Mouse (Mus musculus): ENCODE data around the gene Fam129a. TPM values are rescaled to one million over a fixed set of nuclear protein-coding genes. Genes with fewer than 3 reads are reported as not detected.

The Fam129a gene
- polyA plus RNA-seq, 1 experiment from 2014 or later: 9.1 TPM

- no peak overlapping the region for H3K9ac ChIP-seq
- H3K27me3 ChIP-seq: no peaks in the 10 kb centered on the region
- 18% methylated on average over 10 of the region's 10 CpGs for WGBS (ENCODE audit: insufficient replicate concordance)
- H3K27ac ChIP-seq (replicated peaks): no peak overlapping the region
- no peak overlapping the region for H3K4me2 ChIP-seq
- no peaks in the 10 kb centered on the region for H3K9me3 ChIP-seq (replicated peaks)
- H3K4me1 ChIP-seq (replicated peaks): peaks cover 14% of the 10 kb centered on the region; the same call in 1 of the 2 replicates
- H3K36me3 ChIP-seq (replicated peaks): no peaks in the 10 kb centered on the region
- ATAC-seq (ENCODE audit: insufficient read depth): peak; percentile 85
- H3K4me3 ChIP-seq (replicated peaks): no peak overlapping the region
Measured at GRCm38 (mm10) chr1:151667351-151668074, 96.5 kb downstream of the Fam129a start.

GRCm38 (mm10) chr1:151670006-151670591, 99.1 kb downstream of the Fam129a start:
- no peak overlapping the region for H3K9ac ChIP-seq
- 53% methylated on average over 9 of the region's 9 CpGs for WGBS (ENCODE audit: insufficient replicate concordance)
- no peak overlapping the region for H3K4me3 ChIP-seq (replicated peaks)
- peaks cover 14% of the 10 kb centered on the region; the same call in 1 of the 2 replicates for H3K4me1 ChIP-seq (replicated peaks)
- ATAC-seq (ENCODE audit: insufficient read depth): no peak
- no peaks in the 10 kb centered on the region for H3K36me3 ChIP-seq (replicated peaks)
- no peaks in the 10 kb centered on the region for H3K27me3 ChIP-seq
- no peaks in the 10 kb centered on the region for H3K9me3 ChIP-seq (replicated peaks)
- no peak overlapping the region for H3K27ac ChIP-seq (replicated peaks)
- H3K4me2 ChIP-seq: no peak overlapping the region

- Histone ChIP-seq H3K4me1 (replicated peaks) (no peaks in the 10 kb centered on the region), H3K27me3 (no peaks in the 10 kb centered on the region), H3K9ac (no peak overlapping the region), H3K27ac (replicated peaks) (no peak overlapping the region), H3K4me3 (replicated peaks) (no peak overlapping the region), H3K4me2 (no peak overlapping the region), H3K9me3 (replicated peaks) (no peaks in the 10 kb centered on the region), H3K36me3 (replicated peaks) (no peaks in the 10 kb centered on the region)
- no peak for ATAC-seq (ENCODE audit: insufficient read depth)
- 58% methylated on average over 5 of the region's 5 CpGs for WGBS (ENCODE audit: insufficient replicate concordance)
Measured at GRCm38 (mm10) chr1:151675684-151676083, 104.7 kb downstream of the Fam129a start.

GRCm38 (mm10) chr1:151677185-151677809, 106.3 kb downstream of the Fam129a start:
- Histone ChIP-seq H3K4me2 (no peak overlapping the region), H3K27ac (replicated peaks) (no peak overlapping the region), H3K36me3 (replicated peaks) (no peaks in the 10 kb centered on the region), H3K9me3 (replicated peaks) (no peaks in the 10 kb centered on the region), H3K4me1 (replicated peaks) (no peaks in the 10 kb centered on the region), H3K27me3 (no peaks in the 10 kb centered on the region), H3K9ac (no peak overlapping the region), H3K4me3 (replicated peaks) (no peak overlapping the region)
- WGBS (ENCODE audit: insufficient replicate concordance): 37% methylated on average over 4 of the region's 4 CpGs
- no peak for ATAC-seq (ENCODE audit: insufficient read depth)

GRCm38 (mm10) chr1:151677975-151678374, 107.0 kb downstream of the Fam129a start:
- H3K9ac ChIP-seq: no peak overlapping the region
- no peaks in the 10 kb centered on the region for H3K27me3 ChIP-seq
- no peaks in the 10 kb centered on the region for H3K36me3 ChIP-seq (replicated peaks)
- H3K4me1 ChIP-seq (replicated peaks): no peaks in the 10 kb centered on the region
- no peaks in the 10 kb centered on the region for H3K9me3 ChIP-seq (replicated peaks)
- ATAC-seq (ENCODE audit: insufficient read depth): no peak
- H3K27ac ChIP-seq (replicated peaks): no peak overlapping the region
- no peak overlapping the region for H3K4me3 ChIP-seq (replicated peaks)
- 73% methylated on average over 4 of the region's 4 CpGs for WGBS (ENCODE audit: insufficient replicate concordance)
- H3K4me2 ChIP-seq: no peak overlapping the region

GRCm38 (mm10) chr1:151679153-151679552, 108.2 kb downstream of the Fam129a start:
- no peak overlapping the region for H3K27ac ChIP-seq (replicated peaks)
- 76% methylated on average over 7 of the region's 7 CpGs for WGBS (ENCODE audit: insufficient replicate concordance)
- no peaks in the 10 kb centered on the region for H3K27me3 ChIP-seq
- no peak overlapping the region for H3K9ac ChIP-seq
- no peak overlapping the region for H3K4me2 ChIP-seq
- H3K4me1 ChIP-seq (replicated peaks): no peaks in the 10 kb centered on the region
- H3K36me3 ChIP-seq (replicated peaks): no peaks in the 10 kb centered on the region
- H3K4me3 ChIP-seq (replicated peaks): no peak overlapping the region
- no peak for ATAC-seq (ENCODE audit: insufficient read depth)
- H3K9me3 ChIP-seq (replicated peaks): no peaks in the 10 kb centered on the region

GRCm38 (mm10) chr1:151679883-151680613, 109.1 kb downstream of the Fam129a start:
- Histone ChIP-seq H3K27ac (replicated peaks) (no peak overlapping the region), H3K36me3 (replicated peaks) (no peaks in the 10 kb centered on the region), H3K4me1 (replicated peaks) (no peaks in the 10 kb centered on the region), H3K4me2 (no peak overlapping the region), H3K9ac (no peak overlapping the region), H3K27me3 (no peaks in the 10 kb centered on the region), H3K4me3 (replicated peaks) (no peak overlapping the region), H3K9me3 (replicated peaks) (no peaks in the 10 kb centered on the region)
- 77% methylated on average over 4 of the region's 4 CpGs for WGBS (ENCODE audit: insufficient replicate concordance)
- ATAC-seq (ENCODE audit: insufficient read depth): no peak

GRCm38 (mm10) chr1:151680971-151681370, 110.0 kb downstream of the Fam129a start:
- Histone ChIP-seq H3K27ac (replicated peaks) (no peak overlapping the region), H3K9me3 (replicated peaks) (no peaks in the 10 kb centered on the region), H3K9ac (no peak overlapping the region), H3K4me2 (no peak overlapping the region), H3K27me3 (no peaks in the 10 kb centered on the region), H3K36me3 (replicated peaks) (no peaks in the 10 kb centered on the region), H3K4me3 (replicated peaks) (no peak overlapping the region), H3K4me1 (replicated peaks) (no peaks in the 10 kb centered on the region; the same call in 1 of the 2 replicates)
- WGBS (ENCODE audit: insufficient replicate concordance): 77% methylated on average over 3 of the region's 3 CpGs
- no peak for ATAC-seq (ENCODE audit: insufficient read depth)

- H3K27me3 ChIP-seq: no peaks in the 10 kb centered on the region
- H3K4me2 ChIP-seq: no peak overlapping the region
- WGBS (ENCODE audit: insufficient replicate concordance): 26% methylated on average over 6 of the region's 6 CpGs
- H3K9ac ChIP-seq: no peak overlapping the region
- no peak overlapping the region for H3K4me3 ChIP-seq (replicated peaks)
- no peaks in the 10 kb centered on the region for H3K36me3 ChIP-seq (replicated peaks)
- H3K9me3 ChIP-seq (replicated peaks): no peaks in the 10 kb centered on the region
- no peaks in the 10 kb centered on the region; the same call in 1 of the 2 replicates for H3K4me1 ChIP-seq (replicated peaks)
- H3K27ac ChIP-seq (replicated peaks): no peak overlapping the region
- ATAC-seq (ENCODE audit: insufficient read depth): no peak
Measured at GRCm38 (mm10) chr1:151682896-151683295, 111.9 kb downstream of the Fam129a start.

- 67% methylated on average over 7 of the region's 7 CpGs for WGBS (ENCODE audit: insufficient replicate concordance)
- H3K4me3 ChIP-seq (replicated peaks): no peak overlapping the region
- no peak overlapping the region for H3K9ac ChIP-seq
- H3K9me3 ChIP-seq (replicated peaks): no peaks in the 10 kb centered on the region
- no peaks in the 10 kb centered on the region for H3K27me3 ChIP-seq
- ATAC-seq (ENCODE audit: insufficient read depth): no peak
- H3K27ac ChIP-seq (replicated peaks): no peak overlapping the region
- no peak overlapping the region for H3K4me2 ChIP-seq
- no peaks in the 10 kb centered on the region for H3K36me3 ChIP-seq (replicated peaks)
- H3K4me1 ChIP-seq (replicated peaks): peaks cover 6% of the 10 kb centered on the region; the same call in 1 of the 2 replicates
Measured at GRCm38 (mm10) chr1:151684451-151684892, 113.5 kb downstream of the Fam129a start.

- H3K9me3 ChIP-seq (replicated peaks): no peaks in the 10 kb centered on the region
- H3K4me1 ChIP-seq (replicated peaks): peaks cover 9% of the 10 kb centered on the region; the same call in 1 of the 2 replicates
- H3K4me3 ChIP-seq (replicated peaks): no peak overlapping the region
- no peaks in the 10 kb centered on the region for H3K36me3 ChIP-seq (replicated peaks)
- no peak for ATAC-seq (ENCODE audit: insufficient read depth)
- H3K9ac ChIP-seq: no peak overlapping the region
- H3K4me2 ChIP-seq: no peak overlapping the region
- H3K27me3 ChIP-seq: no peaks in the 10 kb centered on the region
- no peak overlapping the region for H3K27ac ChIP-seq (replicated peaks)
- WGBS (ENCODE audit: insufficient replicate concordance): 59% methylated on average over 5 of the region's 5 CpGs
Measured at GRCm38 (mm10) chr1:151684978-151685377, 114.0 kb downstream of the Fam129a start.
